Mouse (Mus musculus) heart, postnatal 0 days (tissue): ENCODE measurements at regions not wholly inside any gene's neighbourhood (a gene's known extent, or its start where the extent isn't known, plus 50 kb on each side); places are given as distances from the start of the nearest gene placed in this dataset.

Source experiments
- CTCF ChIP-seq: IDR thresholded peaks from 2 replicates; pipeline ENCODE4 v1.5.1; 2016; ENCODE audit warnings: antibody characterized with exemption, control low read depth, low read depth
- EP300 ChIP-seq: IDR thresholded peaks from 2 replicates; pipeline ENCODE4 v1.6.1; 2016; ENCODE audit warnings: antibody characterized with exemption, low read depth

DNA sequence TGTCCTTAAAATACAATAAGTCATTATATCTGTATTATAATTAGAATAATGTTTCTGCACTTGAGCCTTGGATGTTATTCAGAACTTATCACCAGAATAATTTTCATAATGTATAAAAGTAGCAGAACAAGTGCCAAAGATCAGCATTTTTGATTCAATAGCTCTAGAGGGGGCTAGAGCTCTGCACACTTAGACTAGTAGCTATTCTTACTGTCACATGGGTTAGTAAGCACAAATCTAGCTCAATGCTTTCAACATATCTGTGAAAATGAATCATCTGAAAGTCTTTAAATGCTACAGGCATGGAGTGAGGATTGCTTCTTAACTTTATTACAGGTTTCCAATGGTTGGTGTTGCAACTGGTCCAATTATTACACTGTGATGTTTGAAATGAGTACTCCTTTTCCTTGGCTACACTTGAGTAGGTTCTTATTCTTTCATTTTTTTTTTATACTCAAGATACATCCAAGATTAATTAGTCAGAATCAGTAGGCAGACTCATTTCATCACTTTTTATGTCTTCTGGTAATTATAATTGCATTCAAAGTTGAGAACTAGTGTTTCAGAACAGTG, 415.1 kb downstream of the Eepd1 start:
- TF ChIP-seq EP300, result no peak
- no peak for TF ChIP-seq CTCF
